Mouse (Mus musculus): ENCODE data around the gene Camk1d. TPM values are rescaled to one million over a fixed set of nuclear protein-coding genes. Genes with fewer than 3 reads are reported as not detected.

The Camk1d gene
- total and polyA plus RNA-seq, 2 experiments from 2014 or later = 7.2 to 16.6 TPM

DNA sequence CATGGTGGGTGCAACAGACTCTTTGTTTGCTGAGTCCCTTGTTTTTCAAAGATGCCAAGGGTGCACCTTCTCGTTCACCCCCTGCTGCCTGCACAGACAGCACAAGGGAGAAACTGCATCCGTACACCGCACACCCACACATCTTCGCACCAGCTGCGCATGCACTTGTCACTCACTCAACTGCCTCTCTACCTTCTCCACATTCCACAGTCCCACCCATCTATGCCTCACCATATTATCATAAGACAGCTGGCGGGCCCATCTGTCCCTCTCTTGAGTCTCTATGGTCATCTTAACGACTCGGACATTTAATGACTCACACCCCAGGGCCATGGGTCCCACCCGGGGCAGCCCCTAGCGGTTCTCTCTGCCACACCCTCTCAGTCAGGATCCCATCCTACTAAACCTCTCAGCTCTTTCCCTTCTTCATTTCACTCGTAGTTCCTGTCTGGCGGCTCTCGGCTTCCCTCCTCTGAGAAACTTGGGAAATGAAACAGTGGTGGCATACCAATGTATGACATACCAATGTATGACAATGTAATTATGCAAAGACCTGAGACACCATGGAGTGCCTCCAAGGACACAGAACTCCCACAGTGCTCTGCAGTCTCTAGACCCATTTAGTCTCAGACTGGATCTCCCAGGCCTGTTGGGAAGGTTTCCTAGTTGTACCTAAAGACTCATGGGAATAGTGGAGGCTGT is 361.3 kb downstream of the Camk1d start:
- H3K4me2 ChIP-seq (ENCODE audit: low read depth, low read length) = no peak overlapping the region
- no peaks in the 10 kb centered on the region for H3K4me1 ChIP-seq (ENCODE audit: insufficient read depth, low read length)
- H3K9me3 ChIP-seq (ENCODE audit: low read length) = no peaks in the 10 kb centered on the region
- no peaks in the 10 kb centered on the region for H3K36me3 ChIP-seq (ENCODE audit: insufficient read depth, low read length)
- 88% methylated on average over 13 of the region's 13 CpGs for WGBS
- no peak overlapping the region for H3K9ac ChIP-seq (replicated peaks; ENCODE audit: low read length)
- H3K27me3 ChIP-seq (ENCODE audit: insufficient read depth, low read length) = no peaks in the 10 kb centered on the region
- no peak overlapping the region for H3K4me3 ChIP-seq (ENCODE audit: low read length)
- no peak for TF ChIP-seq CTCF (IDR thresholded peaks at IDR 0.05; ENCODE audit: low read depth)
- no peak overlapping the region for H3K27ac ChIP-seq
- ATAC-seq = no peak
- DNase-seq (ENCODE audit: low spot score) = no peak

DNA sequence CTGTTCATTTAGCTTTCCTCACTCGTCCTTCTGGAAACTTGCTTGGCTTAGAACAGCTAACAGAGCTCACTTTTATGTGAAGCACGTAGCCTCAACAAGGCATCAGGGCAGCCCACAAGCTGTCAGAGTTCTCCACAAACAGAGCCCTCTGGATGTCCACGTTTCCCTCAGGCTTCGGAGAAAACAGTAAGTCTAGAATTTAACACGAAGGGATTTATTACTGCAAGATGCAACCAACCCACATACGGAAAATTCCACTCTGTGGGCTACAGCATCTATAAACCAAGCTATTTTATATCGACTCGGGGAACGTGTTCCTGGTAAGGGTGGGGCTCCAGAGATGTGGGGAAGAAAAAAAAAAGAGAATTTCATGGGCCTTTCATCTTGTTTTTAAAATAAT is 369.0 kb downstream of the Camk1d start:
- Histone ChIP-seq H3K9me3 (ENCODE audit: low read length) (no peaks in the 10 kb centered on the region), H3K9ac (replicated peaks; ENCODE audit: low read length) (no peak overlapping the region), H3K4me2 (ENCODE audit: low read depth, low read length) (no peak overlapping the region), H3K27me3 (ENCODE audit: insufficient read depth, low read length) (no peaks in the 10 kb centered on the region), H3K36me3 (ENCODE audit: insufficient read depth, low read length) (no peaks in the 10 kb centered on the region), H3K4me3 (ENCODE audit: low read length) (no peak overlapping the region), H3K27ac (no peak overlapping the region), H3K4me1 (ENCODE audit: insufficient read depth, low read length) (no peaks in the 10 kb centered on the region)
- WGBS = 86% methylated on average over 9 of the region's 9 CpGs
- no peak for DNase-seq (ENCODE audit: low spot score)
- TF ChIP-seq CTCF (IDR thresholded peaks at IDR 0.05; ENCODE audit: low read depth) = no peak
- no peak for ATAC-seq

DNA sequence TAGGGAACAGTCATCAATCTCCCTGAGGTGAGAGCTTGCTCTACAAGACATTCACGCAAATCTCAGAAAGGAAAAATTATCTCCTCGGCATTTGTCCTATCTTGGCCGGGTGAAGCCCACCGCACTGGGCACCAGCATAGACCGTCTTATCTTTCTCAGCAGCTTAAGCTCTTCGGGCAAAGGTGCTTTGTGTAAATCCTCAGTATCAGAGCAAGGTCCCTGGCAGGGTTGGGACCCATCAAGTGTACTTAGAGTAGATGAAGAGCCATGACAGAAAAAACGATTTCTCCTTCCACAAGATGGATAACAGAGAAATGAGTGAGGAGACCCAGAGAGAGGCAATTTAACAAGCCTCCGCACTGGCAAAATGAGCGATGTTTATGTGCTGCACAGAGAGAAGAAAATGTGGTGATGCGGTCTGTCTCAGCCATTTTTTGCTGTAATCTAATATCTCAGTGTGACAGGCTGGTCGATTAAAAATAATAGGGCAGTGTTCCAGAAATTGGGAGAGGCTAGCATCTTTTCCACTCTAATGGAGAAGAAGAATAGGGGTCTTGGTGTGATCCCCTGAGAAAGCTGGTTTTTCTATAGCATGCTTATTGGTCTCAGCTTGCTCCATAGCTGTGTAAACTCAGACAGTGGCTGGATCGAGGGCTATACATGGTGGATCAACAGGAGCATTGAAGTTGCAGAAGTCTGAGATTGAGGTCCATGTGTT is 386.6 kb downstream of the Camk1d start:
- H3K4me2 ChIP-seq (ENCODE audit: low read depth, low read length) = no peak overlapping the region
- H3K36me3 ChIP-seq (ENCODE audit: insufficient read depth, low read length) = no peaks in the 10 kb centered on the region
- H3K27me3 ChIP-seq (ENCODE audit: insufficient read depth, low read length) = no peaks in the 10 kb centered on the region
- no peak for ATAC-seq
- H3K9ac ChIP-seq (replicated peaks; ENCODE audit: low read length) = no peak overlapping the region
- DNase-seq (ENCODE audit: low spot score) = peak; percentile 10
- no peaks in the 10 kb centered on the region for H3K4me1 ChIP-seq (ENCODE audit: insufficient read depth, low read length)
- 56% methylated on average over 12 of the region's 12 CpGs for WGBS
- no peak overlapping the region for H3K4me3 ChIP-seq (ENCODE audit: low read length)
- no peak overlapping the region for H3K27ac ChIP-seq
- no peaks in the 10 kb centered on the region for H3K9me3 ChIP-seq (ENCODE audit: low read length)
- TF ChIP-seq CTCF (IDR thresholded peaks at IDR 0.05; ENCODE audit: low read depth) = no peak

DNA sequence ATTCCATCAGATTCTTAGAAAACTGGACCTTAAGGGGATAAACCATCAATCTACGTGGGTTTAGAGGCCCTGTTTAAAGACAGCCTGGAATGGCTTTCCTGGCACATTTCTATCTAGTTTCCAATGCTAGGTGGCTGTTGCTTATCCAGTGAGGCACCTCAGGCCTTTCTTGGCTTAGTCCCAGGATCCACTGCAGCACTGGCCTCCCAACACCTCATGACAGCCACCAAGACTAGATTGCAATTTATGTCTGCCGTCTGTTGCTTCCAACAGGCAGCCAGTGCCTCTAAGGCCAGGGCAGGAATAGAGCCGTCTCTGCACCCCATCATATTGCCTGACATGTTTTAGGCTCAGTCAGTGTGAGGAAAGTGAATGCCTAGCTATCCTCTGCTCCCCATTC is 389.5 kb downstream of the Camk1d start:
- H3K4me2 ChIP-seq (ENCODE audit: low read depth, low read length) = no peak overlapping the region

DNA sequence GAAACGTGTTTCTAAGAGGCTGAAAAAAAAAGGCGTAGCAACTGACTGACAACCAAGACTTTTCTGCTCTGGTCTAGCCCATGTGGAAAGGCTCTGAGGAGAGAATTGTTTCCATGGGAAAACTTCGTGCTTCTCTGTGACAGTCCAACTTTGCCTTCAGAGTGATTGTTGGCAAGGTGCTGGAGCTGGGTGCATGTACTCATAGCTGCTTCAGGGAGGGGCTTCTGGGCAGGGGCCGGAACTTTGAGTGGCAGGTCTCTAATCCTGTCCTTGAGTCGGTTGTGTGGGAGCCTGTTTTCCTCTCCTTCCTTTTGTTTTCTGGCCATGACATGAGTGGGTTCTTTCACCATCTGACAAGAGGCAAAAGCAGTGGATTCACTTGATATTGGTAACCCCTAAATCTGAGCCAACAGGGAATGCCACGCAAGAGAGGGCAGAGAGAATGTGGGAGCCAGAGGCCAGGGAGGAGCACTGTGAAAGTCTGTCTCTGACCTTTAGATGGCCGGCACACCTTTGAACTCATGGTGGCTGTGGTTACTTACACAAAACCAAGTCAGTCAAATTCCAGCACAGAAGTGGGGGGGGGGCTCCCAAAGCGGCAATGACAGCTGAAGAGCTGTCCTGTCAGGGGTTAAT is 392.5 kb downstream of the Camk1d start:
- no peak overlapping the region for H3K4me2 ChIP-seq (ENCODE audit: low read depth, low read length)
- ATAC-seq (peak; percentile 58; the same call in 1 of the 2 replicates), DNase-seq (ENCODE audit: low spot score) (peak; percentile 9)
- no peak for TF ChIP-seq CTCF (IDR thresholded peaks at IDR 0.05; ENCODE audit: low read depth)
- H3K9ac ChIP-seq (replicated peaks; ENCODE audit: low read length) = no peak overlapping the region
- H3K36me3 ChIP-seq (ENCODE audit: insufficient read depth, low read length) = no peaks in the 10 kb centered on the region
- no peaks in the 10 kb centered on the region for H3K4me1 ChIP-seq (ENCODE audit: insufficient read depth, low read length)
- no peak overlapping the region for H3K27ac ChIP-seq
- no peaks in the 10 kb centered on the region for H3K27me3 ChIP-seq (ENCODE audit: insufficient read depth, low read length)
- no peak overlapping the region for H3K4me3 ChIP-seq (ENCODE audit: low read length)
- no peaks in the 10 kb centered on the region for H3K9me3 ChIP-seq (ENCODE audit: low read length)
- 42% methylated on average over 8 of the region's 8 CpGs for WGBS

More for the DNA sequence above, 389.5 kb downstream of the Camk1d start:
- Histone ChIP-seq H3K4me1 (ENCODE audit: insufficient read depth, low read length) (no peaks in the 10 kb centered on the region), H3K4me3 (ENCODE audit: low read length) (no peak overlapping the region), H3K36me3 (ENCODE audit: insufficient read depth, low read length) (no peaks in the 10 kb centered on the region), H3K27ac (no peak overlapping the region), H3K9me3 (ENCODE audit: low read length) (no peaks in the 10 kb centered on the region), H3K27me3 (ENCODE audit: insufficient read depth, low read length) (no peaks in the 10 kb centered on the region), H3K9ac (replicated peaks; ENCODE audit: low read length) (no peak overlapping the region)
- WGBS = 72% methylated on average over 3 of the region's 3 CpGs
- no peak for DNase-seq (ENCODE audit: low spot score)
- ATAC-seq = no peak
- TF ChIP-seq CTCF (IDR thresholded peaks at IDR 0.05; ENCODE audit: low read depth) = no peak

DNA sequence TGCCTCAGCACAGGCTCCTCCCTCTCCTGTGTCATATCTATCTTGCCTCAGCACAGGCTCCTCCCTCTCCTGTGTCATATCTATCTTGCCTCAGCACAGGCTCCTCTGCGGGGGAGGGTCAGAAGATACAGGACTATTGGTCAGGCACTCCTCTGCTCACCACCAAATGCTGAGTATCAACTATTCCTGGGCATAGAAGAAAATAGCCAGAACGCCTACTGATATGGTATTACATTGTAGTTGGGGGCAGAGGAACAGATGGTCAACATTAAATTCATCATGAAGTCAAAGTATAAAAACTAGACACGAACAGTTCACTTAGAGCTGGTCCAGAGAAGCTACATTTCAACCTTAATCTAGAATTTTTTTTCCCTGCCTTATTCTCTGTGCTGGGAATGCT is 395.2 kb downstream of the Camk1d start:
- ATAC-seq (no peak), DNase-seq (ENCODE audit: low spot score) (no peak)
- Histone ChIP-seq H3K27me3 (ENCODE audit: insufficient read depth, low read length) (no peaks in the 10 kb centered on the region), H3K4me2 (ENCODE audit: low read depth, low read length) (no peak overlapping the region), H3K36me3 (ENCODE audit: insufficient read depth, low read length) (no peaks in the 10 kb centered on the region), H3K4me3 (ENCODE audit: low read length) (no peak overlapping the region), H3K27ac (no peak overlapping the region), H3K4me1 (ENCODE audit: insufficient read depth, low read length) (no peaks in the 10 kb centered on the region; the same call in 1 of the 2 replicates), H3K9ac (replicated peaks; ENCODE audit: low read length) (no peak overlapping the region), H3K9me3 (ENCODE audit: low read length) (no peaks in the 10 kb centered on the region)
- 90% methylated on average over 3 of the region's 3 CpGs for WGBS
- no peak for TF ChIP-seq CTCF (IDR thresholded peaks at IDR 0.05; ENCODE audit: low read depth)

Measured in hindbrain, postnatal 0 days (tissue).